21 mouse cellular contexts compared by ENCODE assay signal in the genomic region with DNA sequence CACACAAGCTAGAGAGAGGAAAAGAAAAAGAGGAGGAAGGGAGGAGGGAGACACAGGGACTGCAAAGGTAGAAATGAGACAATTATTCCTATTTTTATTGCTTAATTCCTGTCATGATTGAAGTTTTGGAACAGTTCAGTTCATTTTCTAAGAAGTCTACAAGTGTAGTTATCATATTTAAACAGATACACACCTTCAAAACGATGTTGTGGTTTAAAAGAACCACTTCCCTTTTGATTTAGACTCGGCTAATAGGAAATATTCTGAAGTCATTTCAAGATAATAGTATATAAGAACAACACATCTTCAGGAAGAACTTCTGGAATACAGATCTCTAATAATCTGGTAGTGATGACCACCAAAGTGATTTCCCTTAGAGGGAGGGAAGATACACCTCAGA.
"Had no signal": no experiment of that assay in that cellular context is flagged by ENCODE, and none has a peak within 500 bp of the region (broad histone marks: within the 10 kb centered on the region; RNA-seq: fewer than 3 reads in every experiment).

No protein-coding gene starts in this region.

- H3K4me2 ChIP-seq: kidney, embryonic 15.5 days; limb, embryonic 13.5 days; liver, embryonic 12.5 days; liver, embryonic 15.5 days; lung, embryonic 15.5 days; midbrain, embryonic 13.5 days had no signal

- ATAC-seq: liver, embryonic 12.5 days had no signal

- H3K9ac ChIP-seq: kidney, embryonic 15.5 days; limb, embryonic 13.5 days; liver, embryonic 12.5 days; liver, embryonic 15.5 days; lung, embryonic 15.5 days; midbrain, embryonic 13.5 days had no signal

- DNase-seq: kidney, adult 11 months; kidney, adult 8-10 months; kidney, postnatal 10 days; kidney, postnatal 36 days; layer of hippocampus, postnatal 36 days; liver; lung, adult 18-20 months; lung, postnatal 10 days; right cerebral cortex, postnatal 25 days; thymus, adult 18-20 months; thymus, postnatal 36 days had no signal

- H3K4me1 ChIP-seq: limb, embryonic 10.5 days had no signal

- H3K27ac ChIP-seq: kidney, embryonic 15.5 days; limb, embryonic 10.5 days; limb, embryonic 13.5 days; liver, embryonic 12.5 days; liver, embryonic 15.5 days; lung, embryonic 15.5 days; midbrain, embryonic 10.5 days had no signal

- H3K9me3 ChIP-seq: kidney, embryonic 15.5 days; limb, embryonic 10.5 days; limb, embryonic 13.5 days; liver, embryonic 12.5 days; liver, embryonic 15.5 days; lung, embryonic 15.5 days; megakaryocyte, embryonic 14.5 days; midbrain, embryonic 10.5 days; midbrain, embryonic 13.5 days had no signal

- H3K27me3 ChIP-seq: kidney, embryonic 15.5 days; limb, embryonic 13.5 days; liver, embryonic 12.5 days; liver, embryonic 15.5 days; lung, embryonic 15.5 days; megakaryocyte, embryonic 14.5 days; midbrain, embryonic 13.5 days had no signal

- H3K4me3 ChIP-seq: kidney, embryonic 15.5 days; limb, embryonic 10.5 days; limb, embryonic 13.5 days; liver, embryonic 12.5 days; liver, embryonic 15.5 days; lung, embryonic 15.5 days; megakaryocyte, embryonic 14.5 days; midbrain, embryonic 10.5 days; midbrain, embryonic 13.5 days; myocyte had no signal
